Mouse (Mus musculus) cerebellum, adult 8-10 months (tissue): ENCODE results near the gene Ctns.

ENCODE experiments used
- DNase-seq: peaks from one replicate; pipeline ENCODE4 v3.0.0; 2022

Gene Ctns

DNA sequence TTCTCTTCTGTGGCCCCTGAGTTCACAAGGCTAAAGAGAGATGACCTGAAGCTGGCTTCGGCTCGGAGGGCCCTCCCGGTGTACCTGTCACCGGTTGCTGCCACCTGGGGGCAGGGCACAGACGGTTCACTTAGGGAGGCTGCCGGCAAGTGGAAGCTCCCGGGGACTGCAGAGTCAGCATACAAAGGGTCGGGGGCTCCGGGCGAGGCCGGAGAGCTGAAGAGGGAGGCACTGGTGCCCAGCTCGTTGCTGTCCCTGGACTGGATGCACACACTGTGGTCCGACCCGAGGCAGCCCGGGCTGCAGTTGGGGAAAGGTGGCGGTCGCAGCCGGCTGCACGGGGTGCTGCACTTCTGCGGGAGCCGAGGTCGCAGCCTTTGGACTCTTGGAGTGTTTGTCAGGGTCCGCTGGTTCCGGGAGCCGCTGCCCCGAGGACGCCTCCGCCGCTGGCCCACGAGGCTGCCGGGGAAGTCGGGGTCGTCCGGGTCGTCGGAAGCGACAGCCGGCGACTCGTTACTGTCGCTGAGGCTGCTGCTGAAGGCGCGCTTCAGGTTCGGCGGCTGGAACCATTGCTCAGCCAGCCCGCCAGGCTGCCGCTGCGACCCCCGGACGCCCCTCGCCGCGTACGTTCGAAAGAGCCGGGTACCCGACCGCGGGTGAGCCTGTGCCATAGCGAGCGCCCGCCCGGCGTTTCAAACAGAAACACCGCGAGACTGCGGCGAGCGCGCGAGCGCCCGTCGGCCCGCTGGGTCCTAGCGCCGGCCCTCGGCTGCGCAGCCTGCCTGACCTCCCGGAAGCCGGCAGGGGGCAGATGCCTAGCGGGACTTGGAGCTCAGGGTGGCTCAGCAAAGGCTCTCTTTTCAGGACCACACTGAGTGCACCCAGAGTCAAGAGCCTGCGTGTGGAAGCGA is 61.0 kb downstream of the Ctns start, which contains the start of gene Haspin:
Haspin (minus strand) TSS at position 704 of the 911 bp plus-strand sequence.
- DNase-seq, result peak; percentile 84

DNA sequence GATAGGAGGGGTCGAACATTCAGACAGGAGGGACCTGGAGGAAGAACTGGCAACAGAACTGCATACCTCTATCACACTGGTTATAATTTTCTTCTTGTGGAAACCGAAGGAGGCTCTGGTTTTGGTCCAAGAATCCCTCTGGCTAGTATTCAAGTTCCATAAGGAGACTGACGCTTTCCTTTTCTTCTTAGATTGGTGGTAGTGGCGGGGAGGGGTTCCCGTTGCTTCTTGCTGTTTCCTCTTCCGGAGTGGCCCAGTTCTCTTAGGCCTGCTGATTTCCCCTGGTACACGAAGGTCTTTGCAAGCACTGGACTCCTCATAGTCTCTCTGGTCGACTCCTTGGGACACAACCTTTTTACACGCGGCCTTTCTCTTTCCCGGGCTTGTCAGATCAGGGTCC is 61.7 kb downstream of the Ctns start:
- no peak for DNase-seq

DNA sequence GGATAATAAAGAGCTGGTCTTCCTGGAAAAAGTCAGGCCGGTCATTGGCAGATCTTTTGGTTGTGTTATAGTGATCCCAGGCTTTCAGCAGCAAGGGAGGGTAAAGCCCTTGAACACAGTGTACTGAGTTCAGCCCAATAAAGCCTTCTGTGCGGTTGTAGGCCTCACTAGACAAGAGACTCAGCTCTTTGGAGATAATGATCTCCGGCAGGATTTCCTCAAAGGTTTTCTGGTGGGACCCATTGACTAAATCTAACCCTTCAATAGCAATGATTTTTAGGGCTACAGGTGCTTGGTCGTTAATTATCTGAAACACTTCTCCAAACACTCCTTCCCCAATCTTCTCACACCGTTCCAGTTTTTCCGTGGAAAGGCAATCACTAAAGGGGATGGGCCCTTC is 62.3 kb downstream of the Ctns start:
- no peak for DNase-seq

DNA sequence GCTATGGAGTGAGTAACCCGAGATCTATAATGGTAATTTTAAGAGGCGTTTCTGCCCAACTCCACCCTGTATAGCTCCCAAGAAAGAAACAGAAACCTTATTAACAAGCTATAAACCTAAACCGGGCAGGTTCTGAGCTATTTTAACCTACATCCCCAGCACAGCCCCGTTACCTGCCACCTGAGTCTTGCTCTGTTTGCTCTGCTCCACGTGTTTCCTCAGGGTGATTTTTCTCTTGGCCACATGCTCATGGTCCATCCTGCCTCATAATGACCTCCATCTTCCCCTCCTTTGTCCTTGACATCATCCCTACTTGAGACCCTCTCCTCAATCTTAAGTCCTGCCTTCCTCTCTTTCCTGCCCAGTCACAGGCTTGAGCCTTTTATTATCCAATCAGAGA is 64.6 kb downstream of the Ctns start:
- no peak for DNase-seq
